Mouse (Mus musculus) liver, postnatal 0 days (tissue): ENCODE data around the gene Zkscan5. TPM values are rescaled to one million over a fixed set of nuclear protein-coding genes. Genes with fewer than 3 reads are reported as not detected.
A peak's percentile ranks its signal among the peaks of the same experiment; 100 is the strongest.

Source experiments
- ATAC-seq: fragments of 200-750 bp; cut with Nextera tagmentation; 2 replicates; pipeline ENCODE4 v1.8.0; 2017; ENCODE audit warnings: mild to moderate bottlenecking, moderate library complexity
- DNase-seq: peaks from one replicate; pipeline ENCODE4 v3.0.0-alpha.2; 2016
- H3K27ac ChIP-seq: fragments of 300-500 bp; sonication (generic); 2 replicates; pipeline ENCODE4 v1.5.1; 2014; ENCODE audit warnings: antibody characterized with exemption, moderate library complexity, mild to moderate bottlenecking, low read depth
- H3K27me3 ChIP-seq: fragments of 300-500 bp; sonication (generic); 2 replicates; pipeline ENCODE4 v1.6.1; 2014; ENCODE audit warnings: low read length, control low read depth, mixed read lengths; ENCODE audit not compliant: insufficient read depth
- H3K36me3 ChIP-seq: fragments of 300-500 bp; sonication (generic); replicated peaks from 2 replicates; pipeline ENCODE4 v1.6.1; 2014; ENCODE audit warnings: mild to moderate bottlenecking, control low read depth, low read length, moderate library complexity, mixed read lengths; ENCODE audit not compliant: insufficient read depth
- H3K4me1 ChIP-seq: fragments of 300-500 bp; sonication (generic); 2 replicates; pipeline ENCODE4 v1.6.1; 2014; ENCODE audit warnings: antibody characterized with exemption, mild to moderate bottlenecking, control low read depth; ENCODE audit not compliant: insufficient read depth
- H3K4me2 ChIP-seq: fragments of 300-500 bp; sonication (generic); 2 replicates; pipeline ENCODE4 v1.6.1; 2014; ENCODE audit warnings: low read depth, mild to moderate bottlenecking, low read length, moderate library complexity, mixed read lengths
- H3K4me3 ChIP-seq: fragments of 300-500 bp; sonication (generic); 2 replicates; pipeline ENCODE4 v1.5.1; 2014; ENCODE audit warnings: low read depth, low read length
- H3K9ac ChIP-seq: fragments of 300-500 bp; sonication (generic); replicated peaks from 2 replicates; pipeline ENCODE4 v1.6.1; 2014; ENCODE audit warnings: mild to moderate bottlenecking, moderate library complexity
- H3K9me3 ChIP-seq: fragments of 300-500 bp; sonication (generic); 2 replicates; pipeline ENCODE4 v1.6.1; 2016; ENCODE audit warnings: mild to moderate bottlenecking, control low read depth, low read length, mixed read lengths
- CTCF ChIP-seq: sonication (generic); IDR thresholded peaks from 2 replicates; pipeline ENCODE4 v1.5.1; 2016; ENCODE audit warnings: antibody characterized with exemption, low read depth
- EP300 ChIP-seq: IDR thresholded peaks from 2 replicates; pipeline ENCODE4 v1.6.1; 2016; ENCODE audit warnings: antibody characterized with exemption, low read depth, mild to moderate bottlenecking
- WGBS: fragments of 180-500 bp; shearing (Covaris S2); extraction: QIAGEN DNeasy Blood & Tissue Kit; methylation state at CpG from one replicate; pipeline ENCODE4 v1.1.7; 2014; ENCODE audit not compliant: insufficient replicate concordance; 5-methylcytosine and 5-hydroxymethylcytosine counted together
- polyA plus RNA-seq: library from polyadenylated mRNA; unstranded; fragments of >200 nt; fragmentation: Nextera tagmentation; extraction: Ambion mirVana; gene quantifications from 2 replicates; pipeline ENCODE4 v1.2.1, GENCODE M21; 2015

Zkscan5 gene
- polyA plus RNA-seq, 1 experiment from 2014 or later = 3.8 TPM

GRCm38 (mm10) chr5:145178461-145178980 is 25.8 kb upstream of the Zkscan5 start:
- ATAC-seq (peak; percentile 77), DNase-seq (peak; percentile 32)
- no peak for TF ChIP-seq EP300
- TF ChIP-seq CTCF = no peak
- peak overlapping the region; percentile 35 for H3K4me2 ChIP-seq
- no peaks in the 10 kb centered on the region for H3K27me3 ChIP-seq
- peak overlapping the region; percentile 63 for H3K27ac ChIP-seq
- no peaks in the 10 kb centered on the region for H3K9me3 ChIP-seq
- H3K4me3 ChIP-seq = peak overlapping the region; percentile 13; the same call in 1 of the 2 replicates
- H3K36me3 ChIP-seq = peaks cover 93% of the 10 kb centered on the region
- no peak overlapping the region for H3K9ac ChIP-seq
- 61% methylated on average over 18 of the region's 18 CpGs for WGBS
- H3K4me1 ChIP-seq = no peaks in the 10 kb centered on the region

DNA sequence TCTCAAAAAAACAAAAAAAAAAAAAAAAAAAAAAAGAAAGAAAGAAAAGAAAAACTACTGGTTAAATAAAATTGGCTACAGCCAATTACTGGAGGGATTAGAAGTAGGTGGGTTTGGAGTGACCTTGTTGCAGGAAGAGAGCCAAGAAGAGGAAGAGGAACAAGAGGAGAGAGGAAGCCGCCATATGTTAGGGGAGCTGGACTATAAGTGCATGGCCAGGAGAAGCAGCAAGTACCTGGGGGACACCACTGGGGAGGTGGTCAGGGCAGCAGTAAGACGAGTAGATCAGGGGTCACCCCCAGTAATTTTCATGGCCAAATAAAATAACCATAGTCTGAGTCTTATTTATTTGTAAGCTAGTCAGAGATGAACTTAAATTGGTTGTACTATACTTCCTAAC is 19.1 kb upstream of the Zkscan5 start:
- TF ChIP-seq CTCF = no peak
- TF ChIP-seq EP300 = no peak
- Histone ChIP-seq H3K4me1 (peaks cover 15% of the 10 kb centered on the region), H3K9ac (no peak overlapping the region), H3K27ac (no peak overlapping the region), H3K36me3 (peaks cover 77% of the 10 kb centered on the region), H3K4me3 (no peak overlapping the region), H3K9me3 (no peaks in the 10 kb centered on the region), H3K27me3 (no peaks in the 10 kb centered on the region), H3K4me2 (no peak overlapping the region)
- DNase-seq (no peak), ATAC-seq (no peak)
- WGBS = 71% methylated on average over 2 of the region's 2 CpGs

DNA sequence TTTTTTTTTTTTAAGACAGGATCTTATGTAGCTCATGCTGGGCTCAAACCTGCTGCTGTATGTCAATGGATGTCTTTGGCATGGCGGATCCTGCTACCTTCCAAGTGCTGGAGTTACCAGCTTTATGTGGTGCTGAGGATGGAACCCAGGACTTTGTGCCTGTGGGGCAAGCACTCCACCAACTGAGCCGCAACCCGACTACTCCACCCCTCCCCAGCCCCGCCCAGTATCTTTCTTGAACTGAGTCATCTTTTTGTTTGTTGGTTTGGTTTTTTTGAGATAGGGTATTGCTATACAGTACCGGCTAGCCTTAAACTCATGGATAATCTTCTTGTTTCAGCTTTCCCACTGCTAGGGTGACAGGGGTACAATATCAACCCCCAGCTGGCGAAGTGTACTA is 14.9 kb upstream of the Zkscan5 start:
- Histone ChIP-seq H3K4me1 (peaks cover 26% of the 10 kb centered on the region), H3K9ac (peak overlapping the region; percentile 94; the same call in 1 of the 2 replicates), H3K4me3 (no peak overlapping the region), H3K36me3 (peaks cover 39% of the 10 kb centered on the region), H3K4me2 (peak overlapping the region; percentile 91), H3K9me3 (no peaks in the 10 kb centered on the region), H3K27me3 (no peaks in the 10 kb centered on the region), H3K27ac (no peak overlapping the region)
- no peak for DNase-seq
- TF ChIP-seq CTCF (no peak), EP300 (no peak)
- WGBS = 64% methylated on average over 6 of the region's 6 CpGs
- ATAC-seq = no peak

- Histone ChIP-seq H3K4me1 (peaks cover 26% of the 10 kb centered on the region), H3K9ac (peak overlapping the region; percentile 94), H3K4me2 (peak overlapping the region; percentile 91), H3K27ac (peak overlapping the region; percentile 91), H3K27me3 (no peaks in the 10 kb centered on the region), H3K9me3 (no peaks in the 10 kb centered on the region), H3K36me3 (peaks cover 41% of the 10 kb centered on the region), H3K4me3 (peak overlapping the region; percentile 78)
- WGBS = 24% methylated on average over 5 of the region's 5 CpGs
- TF ChIP-seq EP300 = no peak
- no peak for TF ChIP-seq CTCF
- ATAC-seq = 0 out of 2 replicates have a peak, but pooled peaks have one; percentile 3
- DNase-seq = no peak
Measured at GRCm38 (mm10) chr5:145190373-145190772, 14.0 kb upstream of the Zkscan5 start.

GRCm38 (mm10) chr5:145190875-145191798 is 13.2 kb upstream of the Zkscan5 start:
- H3K9ac ChIP-seq = peak overlapping the region; percentile 94
- H3K4me1 ChIP-seq = peaks cover 26% of the 10 kb centered on the region
- H3K27me3 ChIP-seq = no peaks in the 10 kb centered on the region
- peak; percentile 95 for ATAC-seq
- H3K9me3 ChIP-seq = no peaks in the 10 kb centered on the region
- WGBS = under 1% methylated on average over 41 of the region's 41 CpGs
- peak overlapping the region; percentile 78 for H3K4me3 ChIP-seq
- TF ChIP-seq EP300 = no peak
- TF ChIP-seq CTCF = 0 out of 2 replicates have a peak, but pooled peaks have one; percentile 3
- H3K27ac ChIP-seq = peak overlapping the region; percentile 91
- peak; percentile 92 for DNase-seq
- H3K4me2 ChIP-seq = peak overlapping the region; percentile 91
- peaks cover 41% of the 10 kb centered on the region for H3K36me3 ChIP-seq

- Histone ChIP-seq H3K9ac (peak within 1 kb of the TSS; percentile 94), H3K4me1 (peaks cover 26% of the 10 kb centered on the region), H3K27ac (peak within 1 kb of the TSS; percentile 91), H3K4me2 (peak within 1 kb of the TSS; percentile 91), H3K36me3 (peaks cover 39% of the 10 kb centered on the region), H3K4me3 (peak within 1 kb of the TSS; percentile 78), H3K9me3 (no peaks in the 10 kb centered on the region), H3K27me3 (no peaks in the 10 kb centered on the region)
- no peak for DNase-seq
- ATAC-seq = no peak
- no peak for TF ChIP-seq EP300
- TF ChIP-seq CTCF = no peak
- 90% methylated on average over 2 of the region's 2 CpGs for WGBS
Measured at GRCm38 (mm10) chr5:145191962-145192361, 12.4 kb upstream of the Zkscan5 start, which contains the start of gene Atp5j2. Gene Atp5j2, minus strand, starts transcription at chr5:145192062.
